Mouse (Mus musculus) spleen, adult 18-20 months (tissue): ENCODE results near the gene Arpc1a.
A peak's percentile ranks its signal among the peaks of the same experiment; 100 is the strongest.
"Not testable (repeated sequence)": the region's sequence is repeated elsewhere in the genome, so short reads cannot be mapped to it uniquely, and the experiment has no call there.

Experiments
- DNase-seq, 2 experiments: peaks; one replicate each; pipeline ENCODE4 v3.0.0; 2022; ENCODE audit warnings: mixed read lengths in 2 of 2

The Arpc1a gene

GRCm38 (mm10) chr5:145105694-145106275 is 22.2 kb downstream of the Arpc1a start:
- no peak for DNase-seq

DNA sequence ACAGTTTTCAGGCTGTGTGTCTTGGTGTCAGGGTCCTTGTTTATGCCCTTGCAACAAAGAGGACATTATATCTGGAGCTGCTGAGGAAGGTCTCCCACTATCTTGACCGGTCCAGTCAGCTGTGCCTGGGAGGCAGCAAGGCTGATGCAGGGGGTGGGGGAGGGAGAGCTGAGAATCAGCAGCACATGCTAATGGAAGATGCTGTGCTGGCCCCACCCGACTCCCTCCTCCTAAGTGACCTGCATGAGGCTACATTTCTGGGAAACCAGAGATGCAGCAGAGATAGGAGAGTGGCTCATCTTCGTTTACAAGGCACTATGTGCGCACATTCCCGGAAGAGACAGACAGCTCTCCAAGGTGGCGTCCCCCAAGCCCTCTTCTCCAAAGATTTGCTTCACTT is 26.8 kb downstream of the Arpc1a start:
- DNase-seq: no peak

GRCm38 (mm10) chr5:145112566-145112965 is 28.9 kb downstream of the Arpc1a start:
- DNase-seq: no peak

GRCm38 (mm10) chr5:145113416-145113815 is 29.8 kb downstream of the Arpc1a start:
- DNase-seq: no peak

DNA sequence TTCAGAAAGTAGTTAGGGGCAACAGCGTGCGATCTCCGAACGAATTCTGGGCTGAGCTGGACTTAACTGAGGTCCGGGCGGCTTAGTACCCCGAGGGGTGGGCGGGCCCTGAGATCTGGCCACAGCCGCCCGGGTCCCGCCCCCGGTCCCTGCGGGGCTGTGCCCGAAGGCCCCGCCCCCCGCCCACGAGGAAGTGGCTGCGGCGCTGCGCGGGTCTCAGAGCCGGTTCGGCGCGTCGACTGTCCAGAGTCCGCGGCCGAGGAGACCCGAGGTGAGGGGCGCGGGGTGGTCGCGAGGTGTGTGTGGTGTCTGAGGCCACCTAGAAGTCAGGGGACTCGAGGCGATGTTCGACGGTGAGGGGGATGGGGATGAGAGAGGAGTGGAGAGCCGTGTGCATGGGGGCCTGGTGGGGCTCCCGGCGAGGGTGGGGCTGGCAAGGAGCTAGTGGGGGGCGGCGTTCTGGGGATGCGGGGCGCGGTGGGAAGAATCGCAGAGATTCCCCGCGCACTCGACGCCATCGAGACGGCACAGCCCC is 30.5 kb downstream of the Arpc1a start, which contains the start of gene Arpc1b:
Arpc1b (plus strand) TSS at position 145 of the 535 bp plus-strand sequence.
- DNase-seq: peak; percentile 74 to 80

DNA sequence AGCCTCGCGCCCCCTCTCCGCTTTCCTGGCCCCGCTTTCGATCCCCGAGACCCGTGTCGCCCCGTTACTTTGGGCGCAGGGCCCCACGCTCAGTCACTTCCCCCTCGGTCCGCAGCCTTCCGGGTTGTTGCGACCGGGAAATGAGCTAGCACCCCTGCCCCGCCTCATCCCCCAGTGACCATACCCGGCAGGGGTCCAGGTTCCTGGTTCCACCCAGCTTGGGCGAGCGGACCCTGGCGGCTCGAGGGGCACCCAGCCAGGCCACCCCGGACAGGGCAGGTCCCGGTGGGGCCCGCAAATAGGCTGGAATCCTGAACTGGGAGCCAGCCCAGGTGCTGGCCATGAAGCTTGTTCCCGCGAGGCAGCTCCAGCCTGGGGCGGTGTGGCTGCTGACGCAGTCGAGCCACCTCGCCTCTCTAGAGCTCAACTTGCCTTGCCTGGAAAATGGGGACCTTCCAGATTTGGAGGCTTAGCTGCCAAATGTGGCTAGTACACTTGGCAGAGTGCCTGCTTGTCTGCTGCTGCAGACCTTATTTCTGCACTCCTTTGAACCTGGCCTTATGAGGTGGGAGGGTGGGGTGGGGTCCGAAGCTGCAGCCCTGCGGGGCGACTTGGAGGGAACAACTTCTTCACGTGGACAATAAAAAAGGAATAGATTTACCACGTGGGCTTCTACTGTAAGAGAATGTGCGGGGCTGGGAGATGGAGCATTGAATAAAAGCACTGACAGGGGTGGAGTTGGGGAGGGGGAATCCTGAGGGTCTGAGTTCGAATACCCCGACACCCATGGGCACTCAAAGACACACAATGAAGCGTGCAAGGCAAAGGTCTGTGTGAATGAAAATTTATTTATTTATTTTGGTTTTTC is 31.2 kb downstream of the Arpc1a start:
- DNase-seq: peak; percentile 70 to 75

- DNase-seq: no peak
Observed at GRCm38 (mm10) chr5:145115736-145116135, 32.1 kb downstream of the Arpc1a start.

- DNase-seq: peak; percentile 30 to 46
Observed at GRCm38 (mm10) chr5:145116316-145116715, 32.7 kb downstream of the Arpc1a start.

- DNase-seq: peak in 1 of 2 experiments; percentile 65
Observed at GRCm38 (mm10) chr5:145116916-145117315, 33.3 kb downstream of the Arpc1a start.

DNA sequence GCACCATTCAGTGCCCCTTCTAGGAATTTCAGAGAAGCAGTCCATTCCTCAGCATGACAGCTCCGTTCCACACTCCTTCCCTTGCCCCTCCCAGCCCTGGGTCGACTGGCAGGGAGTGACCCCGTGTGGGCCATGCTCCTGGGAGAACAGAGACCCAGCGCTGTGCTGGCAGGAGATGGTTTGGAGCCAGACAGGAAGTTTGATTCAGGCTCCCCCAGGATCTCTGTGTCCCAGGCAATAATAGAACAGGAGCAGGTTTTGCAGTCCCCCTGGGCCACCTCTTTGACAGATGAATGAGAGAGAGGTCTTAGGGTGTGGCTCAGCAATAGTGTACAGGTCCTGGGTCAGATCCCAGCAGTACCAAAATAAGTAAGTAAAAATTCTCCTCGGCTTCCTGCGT is 34.4 kb downstream of the Arpc1a start:
- DNase-seq: no peak

- no peak for DNase-seq
Observed at GRCm38 (mm10) chr5:145118461-145118860, 34.8 kb downstream of the Arpc1a start.

DNA sequence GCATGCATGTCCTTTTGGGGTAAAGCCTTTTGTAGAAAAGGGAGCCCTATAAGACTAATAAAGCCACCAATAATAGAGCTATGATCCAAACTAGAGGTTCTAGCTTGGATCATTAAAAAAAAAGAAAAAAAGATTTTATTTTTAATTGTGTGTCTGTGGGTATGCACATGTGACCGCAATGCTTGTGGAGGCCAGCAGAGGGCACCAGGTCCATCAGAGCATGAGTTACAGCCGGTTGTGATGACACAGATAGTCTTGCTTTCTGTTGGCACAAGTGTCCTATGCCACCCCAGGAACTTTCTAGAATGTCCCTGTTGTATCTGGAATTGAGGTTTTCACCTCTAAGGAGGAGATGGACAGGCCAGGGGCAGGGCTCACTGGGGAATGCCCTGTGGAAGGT is 35.8 kb downstream of the Arpc1a start:
- DNase-seq: no peak

GRCm38 (mm10) chr5:145120921-145121320 is 37.3 kb downstream of the Arpc1a start:
- no peak for DNase-seq

- no peak for DNase-seq
Observed at GRCm38 (mm10) chr5:145123396-145123795, 39.8 kb downstream of the Arpc1a start.

DNA sequence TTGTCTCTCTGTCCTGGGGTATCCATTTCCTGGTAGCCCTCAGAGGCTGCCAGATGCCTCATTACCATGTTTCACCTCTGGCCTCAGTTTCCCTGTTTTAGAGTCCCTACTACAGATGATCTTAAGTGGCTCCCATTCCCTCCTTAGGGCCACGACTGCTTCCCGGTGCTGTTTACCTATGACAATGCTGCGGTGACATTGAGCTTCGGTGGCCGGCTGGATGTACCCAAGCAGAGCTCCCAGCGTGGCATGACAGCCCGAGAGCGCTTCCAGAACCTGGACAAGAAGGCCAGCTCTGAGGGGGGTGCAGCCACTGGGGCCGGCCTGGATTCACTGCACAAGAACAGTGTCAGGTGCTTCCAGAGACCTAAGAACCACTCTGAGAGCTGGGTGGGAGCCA is 43.0 kb downstream of the Arpc1a start:
- DNase-seq: no peak

GRCm38 (mm10) chr5:145129124-145129523 is 45.5 kb downstream of the Arpc1a start:
- DNase-seq: no peak

- not testable (repeated sequence) for DNase-seq
Observed at GRCm38 (mm10) chr5:145129773-145130172, 46.1 kb downstream of the Arpc1a start.

DNA sequence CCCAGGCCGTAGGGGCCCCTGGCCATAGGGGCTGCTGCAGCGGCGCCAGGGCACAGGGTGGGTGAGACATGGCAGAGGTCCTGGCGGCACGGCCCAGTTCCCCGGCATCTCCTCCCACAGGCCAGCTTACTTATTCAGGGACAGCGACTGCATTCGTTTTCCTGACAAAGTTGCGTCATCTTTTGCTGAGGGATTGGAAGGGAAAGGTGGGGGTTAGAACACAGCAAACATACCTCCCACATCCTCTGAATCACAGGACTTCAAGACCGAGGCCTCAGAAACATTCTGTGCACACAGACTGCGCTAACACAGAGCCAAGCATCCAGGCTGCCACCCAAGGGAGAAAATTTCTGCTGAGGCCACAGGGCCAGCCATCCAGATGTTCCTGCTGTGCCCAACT is 46.6 kb downstream of the Arpc1a start:
- DNase-seq: no peak

DNA sequence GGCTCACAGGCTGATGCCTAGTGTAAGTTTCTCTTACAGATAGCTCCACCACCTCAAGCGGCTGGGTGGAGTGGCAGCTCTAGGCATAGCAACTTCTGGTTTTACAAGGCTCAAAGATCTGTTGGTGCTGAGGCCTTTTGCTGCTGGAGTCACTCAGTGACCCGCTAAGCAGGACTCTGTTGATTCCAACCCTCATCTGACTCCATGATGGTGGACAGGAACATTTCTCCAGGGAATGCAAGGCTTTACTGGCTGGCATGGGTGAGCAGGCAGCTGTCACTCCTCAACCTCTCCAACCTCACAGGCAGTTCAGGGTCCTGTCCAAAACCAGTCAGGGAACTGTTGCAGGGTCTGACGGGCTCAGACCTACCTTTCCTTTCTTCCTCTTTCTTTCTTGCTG is 47.4 kb downstream of the Arpc1a start:
- no peak for DNase-seq

- DNase-seq: not testable (repeated sequence)
Observed at GRCm38 (mm10) chr5:145133275-145133674, 49.6 kb downstream of the Arpc1a start.

DNA sequence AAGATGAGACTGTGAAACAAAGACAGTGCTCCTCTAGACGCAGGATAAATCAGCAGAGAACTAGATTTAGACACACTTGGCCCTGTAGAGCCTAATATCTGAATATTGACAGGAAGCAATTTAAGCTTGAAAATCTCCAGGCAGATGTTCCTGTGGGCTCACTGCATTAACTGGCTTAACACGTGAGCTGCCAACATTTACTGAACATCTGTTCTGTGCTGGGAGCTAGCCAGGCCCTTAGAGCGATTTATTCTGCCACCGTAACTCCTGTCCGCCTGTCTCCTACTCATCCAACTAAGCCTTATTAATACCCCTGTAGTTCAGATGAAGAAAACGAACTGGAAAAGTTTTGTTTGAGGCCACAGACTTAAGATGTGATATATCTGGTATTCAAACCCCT is 55.2 kb downstream of the Arpc1a start:
- no peak for DNase-seq

- DNase-seq: peak; percentile 87 to 92
Observed at GRCm38 (mm10) chr5:145139571-145140519, 56.2 kb downstream of the Arpc1a start, which contains the start of the genes Pdap1 and Bud31. Gene Pdap1, minus strand, starts transcription at chr5:145140238. Gene Bud31, plus strand, starts transcription at chr5:145140362.

GRCm38 (mm10) chr5:145140611-145141010 is 57.0 kb downstream of the Arpc1a start:
- no peak for DNase-seq
